Mouse (Mus musculus) urinary bladder, postnatal 36 days (tissue): ENCODE measurements around the gene Plekha7.
A peak's percentile ranks its signal among the peaks of the same experiment; 100 is the strongest.

ENCODE experiments used
- DNase-seq, 2 experiments: peaks; one replicate each; pipeline ENCODE4 v3.0.0; 2022; ENCODE audit warnings: low spot score in 2 of 2, mixed read lengths in 1 of 2

Gene Plekha7

GRCm38 (mm10) chr7:116307871-116308631, at the start of gene Plekha7:
Gene Plekha7, minus strand, starts transcription at chr7:116308376.
- DNase-seq = peak; percentile 51 to 56

GRCm38 (mm10) chr7:116336226-116336625, 28.1 kb upstream of the Plekha7 start:
- peak; percentile 49 to 62 for DNase-seq

GRCm38 (mm10) chr7:116335133-116335532, 27.0 kb upstream of the Plekha7 start:
- no peak for DNase-seq

GRCm38 (mm10) chr7:116334669-116335038, 26.5 kb upstream of the Plekha7 start:
- no peak for DNase-seq

- peak; percentile 95 to 98 for DNase-seq
Observed at GRCm38 (mm10) chr7:116333713-116334668, 25.8 kb upstream of the Plekha7 start, which contains the start of gene Rps13. Gene Rps13, minus strand, starts transcription at chr7:116334195.

- no peak for DNase-seq
Observed at GRCm38 (mm10) chr7:116331246-116331645, 23.1 kb upstream of the Plekha7 start.

- no peak for DNase-seq
Observed at GRCm38 (mm10) chr7:116329858-116330257, 21.7 kb upstream of the Plekha7 start.

- DNase-seq = no peak
Observed at GRCm38 (mm10) chr7:116328777-116329176, 20.6 kb upstream of the Plekha7 start.

GRCm38 (mm10) chr7:116327901-116328300, 19.7 kb upstream of the Plekha7 start:
- DNase-seq = no peak

GRCm38 (mm10) chr7:116323331-116323964, 15.3 kb upstream of the Plekha7 start:
- DNase-seq = peak; percentile 65 to 73

GRCm38 (mm10) chr7:116309456-116309855, 1.3 kb upstream of the Plekha7 start:
- no peak for DNase-seq

- DNase-seq = no peak
Observed at GRCm38 (mm10) chr7:116308632-116308991, 436 bp upstream of the Plekha7 start.

GRCm38 (mm10) chr7:116307099-116307870, 891 bp downstream of the Plekha7 start:
- DNase-seq = peak; percentile 61 to 73

- DNase-seq = no peak
Observed at GRCm38 (mm10) chr7:116306601-116307000, 1.6 kb downstream of the Plekha7 start.

- peak in 1 of 2 experiments; percentile 34 for DNase-seq
Observed at GRCm38 (mm10) chr7:116301661-116302311, 6.4 kb downstream of the Plekha7 start.

- DNase-seq = no peak
Observed at GRCm38 (mm10) chr7:116301144-116301543, 7.0 kb downstream of the Plekha7 start.

GRCm38 (mm10) chr7:116298851-116299250, 9.3 kb downstream of the Plekha7 start:
- DNase-seq = no peak

GRCm38 (mm10) chr7:116298389-116298788, 9.8 kb downstream of the Plekha7 start:
- no peak for DNase-seq

GRCm38 (mm10) chr7:116294961-116295360, 13.2 kb downstream of the Plekha7 start:
- no peak for DNase-seq

- DNase-seq = no peak
Observed at GRCm38 (mm10) chr7:116292377-116292776, 15.8 kb downstream of the Plekha7 start.

- DNase-seq = no peak
Observed at GRCm38 (mm10) chr7:116290559-116290958, 17.6 kb downstream of the Plekha7 start.
